Mouse (Mus musculus): ENCODE data around the gene Teddm3. TPM values are rescaled to one million over a fixed set of nuclear protein-coding genes. Genes with fewer than 3 reads are reported as not detected.
"Not testable (repeated sequence)": the region's sequence is repeated elsewhere in the genome, so short reads cannot be mapped to it uniquely, and the experiment has no call there.

The Teddm3 gene
- polyA plus RNA-seq, 1 experiment from 2014 or later: 1.6 TPM

- H3K9ac ChIP-seq (ENCODE audit: low read depth, low read length); H3K27ac ChIP-seq (replicated peaks; ENCODE audit: low read depth, low read length): not testable (repeated sequence)
Observed at GRCm38 (mm10) chr16:21127666-21128065, 26.1 kb downstream of the Teddm3 start.

GRCm38 (mm10) chr16:21122776-21123175, 31.0 kb downstream of the Teddm3 start:
- H3K4me2 ChIP-seq (ENCODE audit: low read depth, low read length); H3K4me1 ChIP-seq (ENCODE audit: control insufficient read depth, insufficient read depth, low read length); H3K36me3 ChIP-seq (ENCODE audit: control insufficient read depth, insufficient read depth, low read length); H3K9me3 ChIP-seq (ENCODE audit: control insufficient read depth, low read length); ATAC-seq (ENCODE audit: low read depth); H3K4me3 ChIP-seq (ENCODE audit: low read depth, low read length); DNase-seq (ENCODE audit: low spot score); H3K27me3 ChIP-seq (replicated peaks; ENCODE audit: control insufficient read depth, insufficient read depth, low read length); H3K9ac ChIP-seq (ENCODE audit: low read depth, low read length); H3K27ac ChIP-seq (replicated peaks; ENCODE audit: low read depth, low read length): not testable (repeated sequence)
- 79% methylated on average over 2 of the region's 2 CpGs for WGBS

More at GRCm38 (mm10) chr16:21127666-21128065, 26.1 kb downstream of the Teddm3 start:
- H3K4me3 ChIP-seq (ENCODE audit: low read depth, low read length); DNase-seq (ENCODE audit: low spot score); ATAC-seq (ENCODE audit: low read depth); H3K9me3 ChIP-seq (ENCODE audit: control insufficient read depth, low read length); H3K36me3 ChIP-seq (ENCODE audit: control insufficient read depth, insufficient read depth, low read length); H3K4me1 ChIP-seq (ENCODE audit: control insufficient read depth, insufficient read depth, low read length); H3K27me3 ChIP-seq (replicated peaks; ENCODE audit: control insufficient read depth, insufficient read depth, low read length); H3K4me2 ChIP-seq (ENCODE audit: low read depth, low read length): not testable (repeated sequence)
- WGBS: 83% methylated on average over 3 of the region's 3 CpGs

GRCm38 (mm10) chr16:21116078-21116477, 37.7 kb downstream of the Teddm3 start:
- Histone ChIP-seq H3K9me3 (ENCODE audit: control insufficient read depth, low read length) (no peaks in the 10 kb centered on the region), H3K27me3 (replicated peaks; ENCODE audit: control insufficient read depth, insufficient read depth, low read length) (no peaks in the 10 kb centered on the region), H3K9ac (ENCODE audit: low read depth, low read length) (no peak overlapping the region), H3K4me2 (ENCODE audit: low read depth, low read length) (no peak overlapping the region), H3K36me3 (ENCODE audit: control insufficient read depth, insufficient read depth, low read length) (no peaks in the 10 kb centered on the region), H3K4me3 (ENCODE audit: low read depth, low read length) (no peak overlapping the region), H3K4me1 (ENCODE audit: control insufficient read depth, insufficient read depth, low read length) (no peaks in the 10 kb centered on the region), H3K27ac (replicated peaks; ENCODE audit: low read depth, low read length) (no peak overlapping the region)
- ATAC-seq (ENCODE audit: low read depth) (no peak), DNase-seq (ENCODE audit: low spot score) (no peak)
- 69% methylated on average over 5 of the region's 5 CpGs for WGBS

GRCm38 (mm10) chr16:21109473-21109872, 44.3 kb downstream of the Teddm3 start:
- Histone ChIP-seq H3K9me3 (ENCODE audit: control insufficient read depth, low read length) (no peaks in the 10 kb centered on the region), H3K9ac (ENCODE audit: low read depth, low read length) (no peak overlapping the region), H3K4me1 (ENCODE audit: control insufficient read depth, insufficient read depth, low read length) (no peaks in the 10 kb centered on the region), H3K27me3 (replicated peaks; ENCODE audit: control insufficient read depth, insufficient read depth, low read length) (no peaks in the 10 kb centered on the region), H3K4me2 (ENCODE audit: low read depth, low read length) (no peak overlapping the region), H3K36me3 (ENCODE audit: control insufficient read depth, insufficient read depth, low read length) (no peaks in the 10 kb centered on the region), H3K27ac (replicated peaks; ENCODE audit: low read depth, low read length) (no peak overlapping the region), H3K4me3 (ENCODE audit: low read depth, low read length) (no peak overlapping the region)
- DNase-seq (ENCODE audit: low spot score) (no peak), ATAC-seq (ENCODE audit: low read depth) (no peak)
- 81% methylated on average over 1 of the region's 1 CpGs for WGBS

Other genes with a start within 250 kb of the Teddm3 start
- 28.4 and 31.8 TPM in 2 replicates for gene Ephb3, start 50.8 kb upstream of the Teddm3 start, polyA plus RNA-seq (2014; fragmentation: Nextera tagmentation; extraction: Ambion mirVana)

All from embryonic facial prominence, embryonic 14.5 days (tissue).